Mouse (Mus musculus): Measurements from ENCODE around the gene Ltbp4.

The Ltbp4 gene

GRCm38 (mm10) chr7:27327500-27327899 is 10.0 kb downstream of the Ltbp4 start:
- no peak for DNase-seq (ENCODE audit: low spot score in 2 of 2)

- peak; percentile 30 to 58 for DNase-seq (ENCODE audit: low spot score in 2 of 2)
These were observed 11.2 kb downstream of the Ltbp4 start for GRCm38 (mm10) chr7:27326101-27326880.

GRCm38 (mm10) chr7:27325697-27326096 is 11.8 kb downstream of the Ltbp4 start:
- peak; percentile 62 to 73 for DNase-seq (ENCODE audit: low spot score in 2 of 2)

GRCm38 (mm10) chr7:27324928-27325327 is 12.6 kb downstream of the Ltbp4 start:
- no peak for DNase-seq (ENCODE audit: low spot score in 2 of 2)

- no peak for DNase-seq (ENCODE audit: low spot score in 2 of 2)
These were observed 13.3 kb downstream of the Ltbp4 start for GRCm38 (mm10) chr7:27324161-27324560.

- no peak for DNase-seq (ENCODE audit: low spot score in 2 of 2)
These were observed 14.5 kb downstream of the Ltbp4 start for GRCm38 (mm10) chr7:27323001-27323400.

GRCm38 (mm10) chr7:27322291-27322690 is 15.2 kb downstream of the Ltbp4 start:
- DNase-seq (ENCODE audit: low spot score in 2 of 2) = no peak

- DNase-seq (ENCODE audit: low spot score in 2 of 2) = no peak
These were observed 18.1 kb downstream of the Ltbp4 start for GRCm38 (mm10) chr7:27319411-27319810.

- DNase-seq (ENCODE audit: low spot score in 2 of 2) = no peak
These were observed 21.5 kb downstream of the Ltbp4 start for GRCm38 (mm10) chr7:27315958-27316357.

- no peak for DNase-seq (ENCODE audit: low spot score in 2 of 2)
These were observed 23.1 kb downstream of the Ltbp4 start for GRCm38 (mm10) chr7:27314393-27314792.

- no peak for DNase-seq (ENCODE audit: low spot score in 2 of 2)
These were observed 25.7 kb downstream of the Ltbp4 start for GRCm38 (mm10) chr7:27311651-27312284.

- DNase-seq (ENCODE audit: low spot score in 2 of 2) = no peak
These were observed 26.4 kb downstream of the Ltbp4 start for GRCm38 (mm10) chr7:27310996-27311535.

- peak in 1 of 2 experiments; percentile 58 for DNase-seq (ENCODE audit: low spot score in 2 of 2)
These were observed 27.2 kb downstream of the Ltbp4 start for GRCm38 (mm10) chr7:27310306-27310705.

- DNase-seq (ENCODE audit: low spot score in 2 of 2) = no peak
These were observed 27.7 kb downstream of the Ltbp4 start for GRCm38 (mm10) chr7:27309832-27310231.

GRCm38 (mm10) chr7:27308821-27309549 is 28.5 kb downstream of the Ltbp4 start:
- peak in 1 of 2 experiments; percentile 53 for DNase-seq (ENCODE audit: low spot score in 2 of 2)

- DNase-seq (ENCODE audit: low spot score in 2 of 2) = no peak
These were observed 29.9 kb downstream of the Ltbp4 start for GRCm38 (mm10) chr7:27307551-27307950.

GRCm38 (mm10) chr7:27306161-27307160 is 31.0 kb downstream of the Ltbp4 start:
- DNase-seq (ENCODE audit: low spot score in 2 of 2) = peak in 1 of 2 experiments; percentile 45

- DNase-seq (ENCODE audit: low spot score in 2 of 2) = no peak
These were observed 32.3 kb downstream of the Ltbp4 start for GRCm38 (mm10) chr7:27305091-27305730.

GRCm38 (mm10) chr7:27302172-27302571 is 35.3 kb downstream of the Ltbp4 start:
- DNase-seq (ENCODE audit: low spot score in 2 of 2) = peak in 1 of 2 experiments; percentile 49

- DNase-seq (ENCODE audit: low spot score in 2 of 2) = no peak
These were observed 36.7 kb downstream of the Ltbp4 start for GRCm38 (mm10) chr7:27300801-27301200.
